Mouse (Mus musculus): ENCODE measurements at regions not wholly inside any gene's neighbourhood (a gene's known extent, or its start where the extent isn't known, plus 50 kb on each side); places are given as distances from the start of the nearest gene placed in this dataset.

- in situ Hi-C loops (cut with MboI, MseI): loop anchor here (10.0 kb wide), 1 partner anchor 836 kb away; no protein-coding TSS in a partner anchor
Observed at GRCm38 (mm10) chr9:36180660-36181059, 52.1 kb upstream of the Gm5916 start.
